Mouse (Mus musculus) small intestine, adult 2 months (tissue): ENCODE measurements around the gene Apol8.

Experiments used
- CTCF ChIP-seq: fragments of 200-500 bp; IDR thresholded peaks from 2 replicates; pipeline ENCODE4 v1.5.1; 2012; ENCODE audit warnings: low read depth, mild to moderate bottlenecking, control low read depth, inconsistent platforms, low read length, moderate library complexity, mixed read lengths; ENCODE audit not compliant: insufficient replicate concordance, insufficient read length; ENCODE audit errors: extremely low read depth
- POLR2A ChIP-seq: fragments of 200-500 bp; IDR thresholded peaks from 2 replicates; pipeline ENCODE4 v1.6.1; 2012; ENCODE audit warnings: low read depth, mild to moderate bottlenecking, control low read depth, inconsistent platforms, low read length, moderate library complexity

DNA sequence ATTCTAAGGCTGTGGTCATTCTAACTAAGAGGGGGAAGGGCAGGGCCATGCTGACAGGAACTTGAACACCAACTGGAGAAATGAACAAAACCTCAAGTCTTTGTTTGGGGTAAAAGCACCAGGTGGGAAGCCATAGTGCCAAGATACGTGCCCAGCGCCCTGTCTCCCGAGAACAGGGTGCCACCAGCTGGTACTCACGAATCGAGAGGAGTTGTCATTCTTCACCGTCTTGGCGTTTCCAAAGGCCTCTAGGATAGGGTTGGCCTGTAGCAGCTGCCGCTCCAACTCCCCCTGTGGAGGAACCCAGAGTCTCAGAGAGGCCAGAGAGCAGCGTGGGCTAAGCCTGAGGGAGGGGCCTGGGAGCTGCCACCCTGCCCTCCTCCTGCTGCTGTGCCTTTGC lies 35.3 kb upstream of the Apol8 start:
- no peak for TF ChIP-seq CTCF
- TF ChIP-seq POLR2A: no peak
